Mouse (Mus musculus): ENCODE measurements at regions not wholly inside any gene's neighbourhood (a gene's known extent, or its start where the extent isn't known, plus 50 kb on each side); places are given as distances from the start of the nearest gene placed in this dataset.

DNA sequence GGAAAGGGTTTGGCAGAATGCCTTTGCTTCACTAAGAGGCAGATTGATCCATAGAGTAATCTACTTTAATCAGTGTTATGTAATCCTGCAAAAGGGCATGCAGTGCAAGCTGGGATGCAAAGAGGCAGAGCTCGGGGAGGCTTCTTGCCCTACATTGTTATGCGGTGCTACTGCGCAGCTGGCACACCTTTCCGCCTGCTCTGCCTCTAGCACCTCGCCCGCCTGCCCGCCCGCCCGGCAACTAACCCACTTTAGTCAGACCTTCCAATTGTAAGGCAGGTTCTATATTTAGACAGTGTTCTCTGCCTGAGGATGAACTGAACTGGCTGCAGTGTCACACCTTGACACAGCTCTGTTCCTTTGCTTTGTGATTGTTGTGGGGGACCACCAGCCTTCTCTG lies 60.7 kb upstream of the Gm6657 start:
- no peak overlapping the region for H3K4me3 ChIP-seq (replicated peaks)
- no peaks in the 10 kb centered on the region for H3K4me1 ChIP-seq
- no peaks in the 10 kb centered on the region for H3K27me3 ChIP-seq (replicated peaks)
- H3K36me3 ChIP-seq (replicated peaks; ENCODE audit: low read length) = no peaks in the 10 kb centered on the region
- H3K9me3 ChIP-seq = no peaks in the 10 kb centered on the region
- no peak for TF ChIP-seq FLI1 (IDR thresholded peaks at IDR 0.05; ENCODE audit: low read length)

DNA sequence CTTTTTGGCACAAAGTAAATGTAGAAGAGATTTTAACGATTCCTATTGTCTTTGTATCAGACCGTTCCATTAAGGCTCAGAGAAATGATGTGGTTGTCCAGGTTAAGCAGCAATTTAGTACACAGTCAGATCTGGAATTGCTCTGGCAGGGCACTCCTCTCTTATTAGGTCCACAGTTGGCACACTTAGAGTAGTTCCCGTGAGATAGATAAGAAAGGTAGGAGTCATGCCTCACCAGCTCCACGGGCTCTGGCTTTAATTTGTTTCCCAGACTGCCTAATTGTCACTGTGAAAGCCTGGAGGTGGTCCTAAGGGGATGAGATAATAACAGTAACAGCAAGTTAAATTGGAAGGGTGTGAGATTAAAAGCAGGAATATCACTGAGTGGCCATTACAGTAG lies 60.1 kb upstream of the Gm6657 start:
- H3K27me3 ChIP-seq (replicated peaks) = no peaks in the 10 kb centered on the region
- no peaks in the 10 kb centered on the region for H3K4me1 ChIP-seq
- no peak for TF ChIP-seq FLI1 (IDR thresholded peaks at IDR 0.05; ENCODE audit: low read length)
- TF ChIP-seq GATA1 (IDR thresholded peaks at IDR 0.05; ENCODE audit: borderline replicate concordance, low read length) = no peak
- no peak overlapping the region for H3K4me3 ChIP-seq (replicated peaks)
- H3K36me3 ChIP-seq (replicated peaks; ENCODE audit: low read length) = no peaks in the 10 kb centered on the region
- H3K9me3 ChIP-seq = no peaks in the 10 kb centered on the region

DNA sequence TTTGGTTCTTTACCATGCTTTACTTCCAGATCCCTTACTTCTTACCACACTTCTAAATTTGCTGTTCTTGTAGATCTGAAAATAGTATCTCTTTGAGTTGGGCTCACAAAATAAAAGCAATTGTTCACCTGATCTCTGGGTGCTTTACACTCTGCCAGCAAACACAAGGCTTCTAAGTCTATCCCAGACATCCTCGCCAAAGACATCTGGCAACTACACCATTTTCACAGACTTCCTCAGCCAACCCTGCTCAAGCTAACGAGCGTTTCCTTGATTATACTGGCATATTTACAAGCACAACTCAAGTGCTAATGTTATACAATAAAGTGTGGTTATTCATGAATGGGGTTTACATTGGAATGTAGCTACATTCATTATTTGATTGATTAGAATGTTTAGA lies 56.8 kb upstream of the Gm6657 start:
- H3K4me1 ChIP-seq = no peaks in the 10 kb centered on the region
- H3K27me3 ChIP-seq (replicated peaks) = no peaks in the 10 kb centered on the region
- H3K36me3 ChIP-seq (replicated peaks; ENCODE audit: low read length) = no peaks in the 10 kb centered on the region
- TF ChIP-seq GATA1 (IDR thresholded peaks at IDR 0.05; ENCODE audit: borderline replicate concordance, low read length) (no peak), FLI1 (IDR thresholded peaks at IDR 0.05; ENCODE audit: low read length) (no peak)
- H3K4me3 ChIP-seq (replicated peaks) = no peak overlapping the region
- no peaks in the 10 kb centered on the region for H3K9me3 ChIP-seq

DNA sequence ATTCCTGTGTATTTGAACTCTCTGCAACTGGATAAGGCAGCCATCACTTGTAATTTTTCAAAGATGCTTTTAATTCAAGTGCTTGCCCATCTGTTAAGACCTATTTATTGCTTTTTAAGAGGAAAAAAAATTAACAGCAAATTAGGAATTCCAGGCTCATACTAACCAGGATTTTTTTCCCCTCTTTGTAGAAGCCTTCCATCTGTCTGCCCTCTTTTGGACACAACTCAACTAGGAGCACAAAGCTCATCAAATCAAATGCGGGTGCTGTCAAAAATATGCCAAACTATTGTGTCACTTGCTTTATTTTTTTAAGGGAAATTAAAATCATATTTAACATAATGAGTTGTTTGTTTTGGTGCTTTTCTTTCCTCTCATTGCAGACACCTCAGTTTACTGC lies 55.6 kb upstream of the Gm6657 start:
- no peaks in the 10 kb centered on the region for H3K27me3 ChIP-seq (replicated peaks)
- no peaks in the 10 kb centered on the region for H3K4me1 ChIP-seq
- TF ChIP-seq GATA1 (IDR thresholded peaks at IDR 0.05; ENCODE audit: borderline replicate concordance, low read length) = no peak
- H3K36me3 ChIP-seq (replicated peaks; ENCODE audit: low read length) = no peaks in the 10 kb centered on the region
- no peak overlapping the region for H3K4me3 ChIP-seq (replicated peaks)
- H3K9me3 ChIP-seq = no peaks in the 10 kb centered on the region

All from megakaryocyte, embryonic 14.5 days (primary cell).